8 mouse cellular contexts compared by ENCODE assay signal in genomic region chr9:58204448-58205000, GRCm38 (mm10). TPM values are rescaled to one million over a fixed set of nuclear protein-coding genes. Genes with fewer than 3 reads are reported as not detected.
DNase-seq lines count a peak whose midpoint lies in the region; ATAC-seq and TF ChIP-seq lines count a peak whose summit lies in the region.

No protein-coding gene starts in this region.

- peak; percentile 94 for TF ChIP-seq CTCF in brain, embryonic 14.5 days (IDR thresholded peaks at IDR 0.05; ENCODE audit: borderline replicate concordance, extremely low read depth, insufficient read depth, insufficient read length)

- H3K4me3 ChIP-seq in erythroblast, embryonic 14.5 days (replicated peaks) = peak overlapping the region; percentile 62
- H3K4me3 ChIP-seq in heart, embryonic 11.5 days (ENCODE audit: low read depth, low read length) = peak overlapping the region; percentile 45
- peak overlapping the region; percentile 40 for H3K4me3 ChIP-seq in kidney, embryonic 15.5 days (replicated peaks)
- H3K4me3 ChIP-seq in liver, embryonic 11.5 days (ENCODE audit: low read depth, low read length) = peak overlapping the region; percentile 41
- H3K4me3 ChIP-seq in myocyte = peak overlapping the region; percentile 13

- TF ChIP-seq POLR2A in brain, embryonic 14.5 days (IDR thresholded peaks at IDR 0.05; ENCODE audit: borderline replicate concordance, extremely low read depth, insufficient read depth, insufficient read length, poor library complexity, severe bottlenecking) = no peak
- TF ChIP-seq POLR2A in myocyte (IDR thresholded peaks at IDR 0.05; ENCODE audit: insufficient read length, low read depth) = no peak

- H3K4me2 ChIP-seq in heart, embryonic 11.5 days = peak overlapping the region; percentile 73
- H3K4me2 ChIP-seq in kidney, embryonic 15.5 days = peak overlapping the region; percentile 64
- H3K4me2 ChIP-seq in liver, embryonic 11.5 days = peak overlapping the region; percentile 64
- peak overlapping the region; percentile 72 for H3K4me2 ChIP-seq in myocyte (ENCODE audit: low read depth)

- no peaks in the 10 kb centered on the region for H3K36me3 ChIP-seq in erythroblast, embryonic 14.5 days (ENCODE audit: control insufficient read depth)
- no peaks in the 10 kb centered on the region for H3K36me3 ChIP-seq in heart, embryonic 11.5 days (ENCODE audit: control insufficient read depth, insufficient read depth, low read length)
- no peaks in the 10 kb centered on the region for H3K36me3 ChIP-seq in kidney, embryonic 15.5 days
- no peaks in the 10 kb centered on the region for H3K36me3 ChIP-seq in liver, embryonic 11.5 days (ENCODE audit: control insufficient read depth, insufficient read depth, low read length)
- H3K36me3 ChIP-seq in myocyte (ENCODE audit: control insufficient read depth, insufficient read depth) = no peaks in the 10 kb centered on the region
- no peaks in the 10 kb centered on the region for H3K36me3 ChIP-seq in splenic B cell, adult 2 months (ENCODE audit: control insufficient read depth, insufficient read depth, low read length, poor library complexity, severe bottlenecking)

- H3K9me3 ChIP-seq in erythroblast, embryonic 14.5 days (ENCODE audit: control insufficient read depth, low read length) = no peaks in the 10 kb centered on the region; the same call in 1 of the 2 replicates
- H3K9me3 ChIP-seq in heart, embryonic 11.5 days (replicated peaks; ENCODE audit: control insufficient read depth, low read length) = no peaks in the 10 kb centered on the region
- no peaks in the 10 kb centered on the region for H3K9me3 ChIP-seq in kidney, embryonic 15.5 days (replicated peaks)
- H3K9me3 ChIP-seq in liver, embryonic 11.5 days (ENCODE audit: control insufficient read depth, low read length) = no peaks in the 10 kb centered on the region

- H3K27me3 ChIP-seq in erythroblast, embryonic 14.5 days (ENCODE audit: control insufficient read depth) = peaks cover 94% of the 10 kb centered on the region
- H3K27me3 ChIP-seq in heart, embryonic 11.5 days (ENCODE audit: control insufficient read depth, insufficient read depth, low read length) = peaks cover 48% of the 10 kb centered on the region
- peaks cover 52% of the 10 kb centered on the region for H3K27me3 ChIP-seq in kidney, embryonic 15.5 days
- H3K27me3 ChIP-seq in liver, embryonic 11.5 days (replicated peaks; ENCODE audit: control insufficient read depth, insufficient read depth, low read length) = peaks cover 66% of the 10 kb centered on the region
- no peaks in the 10 kb centered on the region for H3K27me3 ChIP-seq in myocyte (ENCODE audit: control insufficient read depth, insufficient read depth, insufficient read length)
- H3K27me3 ChIP-seq in splenic B cell, adult 2 months (ENCODE audit: control insufficient read depth, insufficient read depth, low read length, poor library complexity, severe bottlenecking) = no peaks in the 10 kb centered on the region

- peak overlapping the region; percentile 46; the same call in 1 of the 2 replicates for H3K9ac ChIP-seq in heart, embryonic 11.5 days (ENCODE audit: low read depth, low read length)
- no peak overlapping the region for H3K9ac ChIP-seq in kidney, embryonic 15.5 days
- H3K9ac ChIP-seq in liver, embryonic 11.5 days (ENCODE audit: low read depth, low read length) = no peak overlapping the region

- peaks cover 11% of the 10 kb centered on the region for H3K4me1 ChIP-seq in erythroblast, embryonic 14.5 days (ENCODE audit: control insufficient read depth)
- peaks cover 7% of the 10 kb centered on the region; the same call in 1 of the 2 replicates for H3K4me1 ChIP-seq in heart, embryonic 11.5 days (ENCODE audit: control insufficient read depth, insufficient read depth, low read length)
- peaks cover 44% of the 10 kb centered on the region for H3K4me1 ChIP-seq in kidney, embryonic 15.5 days
- no peaks in the 10 kb centered on the region; the same call in 1 of the 2 replicates for H3K4me1 ChIP-seq in liver, embryonic 11.5 days (replicated peaks; ENCODE audit: control insufficient read depth, insufficient read depth, low read length)

- H3K79me2 ChIP-seq in myocyte (ENCODE audit: control insufficient read depth, insufficient read depth) = no peaks in the 10 kb centered on the region

- peak; percentile 83 for DNase-seq in CD4-positive helper T cell, adult 2 months (ENCODE audit: low read depth, low spot score)
- DNase-seq in brain, embryonic 14.5 days (ENCODE audit: low read depth) = peak; percentile 94
- DNase-seq in liver, embryonic 11.5 days (ENCODE audit: low spot score) = peak; percentile 86
- DNase-seq in splenic B cell, adult 2 months (ENCODE audit: low read depth, low spot score) = peak; percentile 92

- no peak overlapping the region for H3K27ac ChIP-seq in heart, embryonic 11.5 days (ENCODE audit: low read depth, low read length)
- no peak overlapping the region for H3K27ac ChIP-seq in kidney, embryonic 15.5 days
- no peak overlapping the region for H3K27ac ChIP-seq in liver, embryonic 11.5 days (ENCODE audit: low read depth, low read length)

- ATAC-seq in heart, embryonic 11.5 days (replicated peaks; ENCODE audit: insufficient number of reproducible peaks, low FRiP score, low TSS enrichment) = 0 out of 2 replicates have a peak, but pooled peaks have one; percentile 52
- ATAC-seq in kidney, embryonic 15.5 days (replicated peaks; ENCODE audit: low FRiP score) = peak; percentile 79; the same call in 1 of the 2 replicates
- ATAC-seq in liver, embryonic 11.5 days (replicated peaks; ENCODE audit: low FRiP score) = peak; percentile 64

- 3% methylated on average over 18 of the region's 18 CpGs for WGBS in heart, embryonic 11.5 days (ENCODE audit: insufficient replicate concordance)
- 4% methylated on average over 18 of the region's 18 CpGs for WGBS in kidney, embryonic 15.5 days
- WGBS in liver, embryonic 11.5 days = 3% methylated on average over 18 of the region's 18 CpGs

- H3ac ChIP-seq in myocyte (ENCODE audit: control insufficient read depth, insufficient read length) = no peak overlapping the region

TF ChIP-seq in myocyte, 11 proteins besides CTCF, POLR2A, EP300 and RAD21:
- TF ChIP-seq MYOD1 (IDR thresholded peaks at IDR 0.05; ENCODE audit: control insufficient read depth in 1 of 3, insufficient read length in 2 of 3, low read depth in 2 of 3) = no peak
- TF ChIP-seq E2F4 (IDR thresholded peaks at IDR 0.05; ENCODE audit: insufficient read depth) = no peak
- no peak for TF ChIP-seq CEBPB (IDR thresholded peaks at IDR 0.05; ENCODE audit: insufficient read depth, poor library complexity, severe bottlenecking)
- no peak for TF ChIP-seq REST (IDR thresholded peaks at IDR 0.05; ENCODE audit: insufficient read depth, insufficient read length)
- no peak for TF ChIP-seq SRF (IDR thresholded peaks at IDR 0.05; ENCODE audit: control insufficient read depth, insufficient read length, low read depth)
- no peak for TF ChIP-seq TCF3 (IDR thresholded peaks at IDR 0.05; ENCODE audit: insufficient read length, low read depth)
- no peak for TF ChIP-seq TCF12 (IDR thresholded peaks at IDR 0.05; ENCODE audit: insufficient read depth, poor library complexity, severe bottlenecking)
- TF ChIP-seq MYOG (IDR thresholded peaks at IDR 0.05; ENCODE audit: control insufficient read depth in 1 of 3, insufficient read depth in 1 of 3, insufficient read length in 2 of 3, low read depth in 2 of 3) = no peak
- TF ChIP-seq POLR2AphosphoS2 (IDR thresholded peaks at IDR 0.05; ENCODE audit: insufficient read length, low read depth) = no peak
- no peak for TF ChIP-seq USF1 (IDR thresholded peaks at IDR 0.05; ENCODE audit: low read depth)
- no peak for TF ChIP-seq MAX (IDR thresholded peaks at IDR 0.05; ENCODE audit: low read depth)

RNA-seq across cellular contexts. Expression of gene Islr2, which starts 0.4 kb away (rescaled TPM):
- 364 and 418 TPM in 2 replicates for polyA plus RNA-seq in brain, embryonic 14.5 days (2012; rRNA removed)
- polyA plus RNA-seq in erythroblast, embryonic 14.5 days (2012) = not detected in 2 replicates
- 0.19 and 0.27 TPM in 2 replicates for polyA plus RNA-seq in heart, embryonic 11.5 days (2014; fragmentation: Nextera tagmentation; extraction: Ambion mirVana)
- polyA plus RNA-seq in kidney, embryonic 15.5 days (2015; fragmentation: Nextera tagmentation; extraction: Ambion mirVana) = 0.39 and 0.51 TPM in 2 replicates
- polyA plus RNA-seq in liver, embryonic 11.5 days (2014; fragmentation: Nextera tagmentation; extraction: Ambion mirVana) = 0.43 TPM in 1 of 2 replicates, not detected in the other
- polyA plus RNA-seq in myocyte (2012; fragmentation: generic; extraction: Trizol) = 0.32 TPM

RNA-seq across cellular contexts. Expression of gene Islr, which starts 0.4 kb away (rescaled TPM):
- 57.7 and 67.1 TPM in 2 replicates for polyA plus RNA-seq in brain, embryonic 14.5 days (2012; rRNA removed)
- not detected in 2 replicates for polyA plus RNA-seq in erythroblast, embryonic 14.5 days (2012)
- polyA plus RNA-seq in heart, embryonic 11.5 days (2014; fragmentation: Nextera tagmentation; extraction: Ambion mirVana) = 5.5 and 6.2 TPM in 2 replicates
- polyA plus RNA-seq in kidney, embryonic 15.5 days (2015; fragmentation: Nextera tagmentation; extraction: Ambion mirVana) = 78.7 and 94.7 TPM in 2 replicates
- polyA plus RNA-seq in liver, embryonic 11.5 days (2014; fragmentation: Nextera tagmentation; extraction: Ambion mirVana) = 7.7 and 8.5 TPM in 2 replicates
- polyA plus RNA-seq in myocyte (2012; fragmentation: generic; extraction: Trizol) = 30.3 TPM

RNA-seq across cellular contexts. Expression of gene Pml, which starts 45.1 kb away (rescaled TPM):
- 6.8 and 7.1 TPM in 2 replicates for polyA plus RNA-seq in brain, embryonic 14.5 days (2012; rRNA removed)
- polyA plus RNA-seq in erythroblast, embryonic 14.5 days (2012) = 6.8 and 10.8 TPM in 2 replicates
- 13.5 and 15.5 TPM in 2 replicates for polyA plus RNA-seq in heart, embryonic 11.5 days (2014; fragmentation: Nextera tagmentation; extraction: Ambion mirVana)
- polyA plus RNA-seq in kidney, embryonic 15.5 days (2015; fragmentation: Nextera tagmentation; extraction: Ambion mirVana) = 21.0 and 24.7 TPM in 2 replicates
- 28.3 and 33.2 TPM in 2 replicates for polyA plus RNA-seq in liver, embryonic 11.5 days (2014; fragmentation: Nextera tagmentation; extraction: Ambion mirVana)
- polyA plus RNA-seq in myocyte (2012; fragmentation: generic; extraction: Trizol) = 15.5 TPM

RNA-seq across cellular contexts. Expression of gene Stoml1, which starts 48.4 kb away (rescaled TPM):
- polyA plus RNA-seq in brain, embryonic 14.5 days (2012; rRNA removed) = 123 and 145 TPM in 2 replicates
- polyA plus RNA-seq in erythroblast, embryonic 14.5 days (2012) = 0.10 TPM in 1 of 2 replicates, not detected in the other
- polyA plus RNA-seq in heart, embryonic 11.5 days (2014; fragmentation: Nextera tagmentation; extraction: Ambion mirVana) = 19.4 and 22.2 TPM in 2 replicates
- polyA plus RNA-seq in kidney, embryonic 15.5 days (2015; fragmentation: Nextera tagmentation; extraction: Ambion mirVana) = 29.9 and 33.6 TPM in 2 replicates
- 9.7 and 12.9 TPM in 2 replicates for polyA plus RNA-seq in liver, embryonic 11.5 days (2014; fragmentation: Nextera tagmentation; extraction: Ambion mirVana)
- polyA plus RNA-seq in myocyte (2012; fragmentation: generic; extraction: Trizol) = 37.9 TPM

Comparison
In these comparisons a context has a peak if more than half of its experiments do, and no peak if none do; other contexts are left out.
1. RNA of gene Islr2, which starts 0.4 kb away (polyA plus RNA-seq): 364 to 418 TPM in brain, embryonic 14.5 days; 0.39 to 0.51 TPM in kidney, embryonic 15.5 days, 0.43 TPM in liver, embryonic 11.5 days, 0.32 TPM in myocyte (single experiment), 0.19 to 0.27 TPM in heart, embryonic 11.5 days and not detected in erythroblast, embryonic 14.5 days; every median in the first group is over 100 times any median in the second.
2. Peak in every context shown above with its lines, with median percentiles within 50 percentile points of each other: DNase-seq, H3K4me3 ChIP-seq, ATAC-seq and H3K4me2 ChIP-seq.